Mouse (Mus musculus) hindbrain, embryonic 11.5 days (tissue): ENCODE data around the gene Tsr1. TPM values are rescaled to one million over a fixed set of nuclear protein-coding genes. Genes with fewer than 3 reads are reported as not detected.

ENCODE experiments used
- ATAC-seq: fragments of 200-750 bp; cut with Nextera tagmentation; 2 replicates; pipeline ENCODE4 v1.8.0; 2017; ENCODE audit warnings: mild to moderate bottlenecking, moderate TSS enrichment, moderate library complexity; ENCODE audit not compliant: low FRiP score
- DNase-seq: peaks from one replicate; pipeline ENCODE4 v3.0.0-alpha.2; 2015; ENCODE audit warnings: low spot score
- H3K27ac ChIP-seq: fragments of 300-500 bp; sonication (generic); 2 replicates; pipeline ENCODE4 v1.5.1; 2014; ENCODE audit warnings: mild to moderate bottlenecking, low read depth, low read length
- H3K27me3 ChIP-seq: fragments of 300-500 bp; sonication (generic); 2 replicates; pipeline ENCODE4 v1.6.1; 2014; ENCODE audit warnings: mild to moderate bottlenecking, low read length, moderate library complexity, mixed read lengths; ENCODE audit not compliant: control insufficient read depth, insufficient read depth
- H3K36me3 ChIP-seq: fragments of 300-500 bp; sonication (generic); 2 replicates; pipeline ENCODE4 v1.6.1; 2014; ENCODE audit warnings: mild to moderate bottlenecking, low read length, moderate library complexity, mixed read lengths; ENCODE audit not compliant: control insufficient read depth, insufficient read depth
- H3K4me1 ChIP-seq: fragments of 300-500 bp; sonication (generic); replicated peaks from 2 replicates; pipeline ENCODE4 v1.6.1; 2014; ENCODE audit warnings: low read length, mixed read lengths; ENCODE audit not compliant: control insufficient read depth, insufficient read depth
- H3K4me2 ChIP-seq: fragments of 300-500 bp; sonication (generic); replicated peaks from 2 replicates; pipeline ENCODE4 v1.6.1; 2014; ENCODE audit warnings: mild to moderate bottlenecking, low read depth, low read length
- H3K4me3 ChIP-seq: fragments of 300-500 bp; sonication (generic); 2 replicates; pipeline ENCODE4 v1.5.1; 2014; ENCODE audit warnings: low read depth, low read length
- H3K9ac ChIP-seq: fragments of 300-500 bp; sonication (generic); 2 replicates; pipeline ENCODE4 v1.6.1; 2014; ENCODE audit warnings: low read depth, low read length
- H3K9me3 ChIP-seq: fragments of 300-500 bp; sonication (generic); 2 replicates; pipeline ENCODE4 v1.6.1; 2016; ENCODE audit warnings: low read length; ENCODE audit not compliant: control insufficient read depth
- WGBS: fragments of 180-500 bp; shearing (Covaris S2); extraction: QIAGEN DNeasy Blood & Tissue Kit; methylation state at CpG from one replicate; pipeline ENCODE4 v1.1.7; 2014; 5-methylcytosine and 5-hydroxymethylcytosine counted together
- polyA plus RNA-seq: library from polyadenylated mRNA; unstranded; fragments of >200 nt; fragmentation: Nextera tagmentation; extraction: Ambion mirVana; gene quantifications from 2 replicates; pipeline ENCODE4 v1.2.1, GENCODE M21; 2014

Tsr1 gene
- polyA plus RNA-seq, 1 experiment from 2014 or later = 43.1 TPM

GRCm38 (mm10) chr11:74908618-74909399, 10.9 kb downstream of the Tsr1 start:
- 85% methylated on average over 12 of the region's 12 CpGs for WGBS
- ATAC-seq (no peak), DNase-seq (no peak)
- no peaks in the 10 kb centered on the region for H3K27me3 ChIP-seq
- no peak overlapping the region for H3K4me2 ChIP-seq
- H3K4me3 ChIP-seq = no peak overlapping the region
- no peak overlapping the region for H3K27ac ChIP-seq
- no peaks in the 10 kb centered on the region for H3K4me1 ChIP-seq
- no peak overlapping the region for H3K9ac ChIP-seq
- no peaks in the 10 kb centered on the region for H3K9me3 ChIP-seq
- H3K36me3 ChIP-seq = peaks cover 17% of the 10 kb centered on the region; the same call in 1 of the 2 replicates

GRCm38 (mm10) chr11:74909978-74910377, 12.1 kb downstream of the Tsr1 start:
- ATAC-seq (no peak), DNase-seq (no peak)
- no peak overlapping the region for H3K4me3 ChIP-seq
- H3K36me3 ChIP-seq = peaks cover 17% of the 10 kb centered on the region; the same call in 1 of the 2 replicates
- 95% methylated on average over 4 of the region's 4 CpGs for WGBS
- H3K4me2 ChIP-seq = no peak overlapping the region
- H3K9me3 ChIP-seq = no peaks in the 10 kb centered on the region
- no peaks in the 10 kb centered on the region for H3K4me1 ChIP-seq
- H3K9ac ChIP-seq = no peak overlapping the region
- H3K27ac ChIP-seq = no peak overlapping the region
- no peaks in the 10 kb centered on the region for H3K27me3 ChIP-seq

DNA sequence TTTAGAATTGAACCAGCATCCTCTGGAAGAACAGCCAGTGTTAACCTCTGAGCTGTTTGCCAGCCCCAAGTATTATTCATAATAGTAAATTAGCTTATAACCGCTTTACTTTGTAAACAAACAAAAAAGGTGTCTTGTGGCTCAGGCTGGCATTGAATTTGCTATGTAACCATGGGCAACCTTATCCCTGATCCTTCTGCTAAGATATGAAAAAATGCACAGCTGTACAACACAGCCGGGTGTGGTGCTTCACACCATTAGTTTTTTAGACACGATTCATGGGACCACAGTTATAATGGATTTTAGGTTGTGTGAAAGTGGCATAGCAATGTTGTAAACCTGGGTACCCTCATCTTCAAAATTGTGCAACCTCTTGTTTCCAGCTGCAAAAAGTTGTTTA, 14.6 kb downstream of the Tsr1 start:
- Histone ChIP-seq H3K4me3 (no peak overlapping the region), H3K27ac (no peak overlapping the region), H3K4me2 (no peak overlapping the region), H3K9me3 (no peaks in the 10 kb centered on the region), H3K27me3 (no peaks in the 10 kb centered on the region), H3K9ac (no peak overlapping the region), H3K4me1 (no peaks in the 10 kb centered on the region), H3K36me3 (peaks cover 12% of the 10 kb centered on the region; the same call in 1 of the 2 replicates)
- ATAC-seq = no peak
- 86% methylated on average over 3 of the region's 3 CpGs for WGBS
- DNase-seq = no peak

- no peak overlapping the region for H3K9ac ChIP-seq
- no peak overlapping the region for H3K27ac ChIP-seq
Measured at GRCm38 (mm10) chr11:74919249-74919648, 21.4 kb downstream of the Tsr1 start.

GRCm38 (mm10) chr11:74924149-74924548, 26.3 kb downstream of the Tsr1 start:
- peak; percentile 25 for DNase-seq
- ATAC-seq = no peak
- 67% methylated on average over 4 of the region's 4 CpGs for WGBS
- Histone ChIP-seq H3K27ac (no peak overlapping the region), H3K9me3 (no peaks in the 10 kb centered on the region), H3K36me3 (no peaks in the 10 kb centered on the region), H3K9ac (no peak overlapping the region), H3K4me1 (no peaks in the 10 kb centered on the region), H3K27me3 (no peaks in the 10 kb centered on the region), H3K4me2 (no peak overlapping the region), H3K4me3 (no peak overlapping the region)

More at GRCm38 (mm10) chr11:74919249-74919648, 21.4 kb downstream of the Tsr1 start:
- no peaks in the 10 kb centered on the region for H3K9me3 ChIP-seq
- no peak overlapping the region for H3K4me2 ChIP-seq
- no peaks in the 10 kb centered on the region for H3K36me3 ChIP-seq
- no peak overlapping the region for H3K4me3 ChIP-seq
- ATAC-seq (no peak), DNase-seq (no peak)
- H3K27me3 ChIP-seq = no peaks in the 10 kb centered on the region
- H3K4me1 ChIP-seq = no peaks in the 10 kb centered on the region
- 92% methylated on average over 6 of the region's 6 CpGs for WGBS

DNA sequence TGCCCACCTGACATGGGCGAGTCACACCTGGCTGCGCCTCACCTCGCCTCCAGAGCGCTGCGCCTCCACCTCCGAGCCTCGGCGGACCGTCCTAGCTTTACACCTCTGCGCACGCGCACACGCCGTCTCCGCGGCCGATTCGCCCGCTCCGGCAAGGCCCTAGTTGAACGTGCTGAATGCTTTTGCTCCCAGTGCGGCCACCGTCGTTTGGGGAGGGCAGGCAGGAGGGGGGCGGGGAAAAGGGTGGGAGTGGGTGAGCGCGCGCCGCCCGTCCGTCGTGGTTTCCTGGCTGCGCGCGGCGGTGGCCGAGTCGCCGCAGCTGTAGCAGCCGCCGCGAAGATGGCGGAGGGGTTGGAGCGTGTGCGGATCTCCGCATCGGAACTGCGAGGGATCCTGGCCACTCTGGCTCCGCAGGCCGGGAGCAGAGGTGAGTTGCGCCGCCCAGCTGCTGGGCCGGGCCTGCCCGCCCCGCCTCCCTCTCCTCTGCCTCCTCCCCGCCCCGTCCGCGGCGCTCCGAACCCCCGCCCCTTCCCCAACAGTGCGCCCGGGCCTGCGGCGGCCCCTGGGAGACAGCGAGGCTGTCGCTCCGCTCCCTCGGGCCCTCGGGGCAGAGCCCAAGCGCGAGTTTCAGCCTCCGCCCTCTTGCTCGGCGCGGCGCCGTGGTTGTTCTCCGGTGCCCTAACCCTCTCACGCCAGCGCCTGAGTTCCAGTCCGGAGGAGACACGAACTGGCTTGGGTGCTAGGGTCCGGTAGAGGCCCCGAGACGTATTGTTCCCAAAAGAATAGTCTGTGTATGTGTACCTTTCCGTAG, 27.9 kb downstream of the Tsr1 start, which contains the start of the genes Smg6 and Srr:
Gene Smg6 (plus strand): TSS at position 247 of the 811 bp plus-strand sequence.
Gene Srr (minus strand): TSS at position 372 of the 811 bp plus-strand sequence.
- ATAC-seq (peak; percentile 95), DNase-seq (peak; percentile 98)
- Histone ChIP-seq H3K4me1 (no peaks in the 10 kb centered on the region), H3K36me3 (no peaks in the 10 kb centered on the region), H3K27ac (peak within 1 kb of the TSS; percentile 97), H3K9ac (peak within 1 kb of the TSS; percentile 91), H3K4me3 (peak within 1 kb of the TSS; percentile 74), H3K9me3 (no peaks in the 10 kb centered on the region), H3K4me2 (peak within 1 kb of the TSS; percentile 68), H3K27me3 (no peaks in the 10 kb centered on the region)
- under 1% methylated on average over 67 of the region's 88 CpGs for WGBS

DNA sequence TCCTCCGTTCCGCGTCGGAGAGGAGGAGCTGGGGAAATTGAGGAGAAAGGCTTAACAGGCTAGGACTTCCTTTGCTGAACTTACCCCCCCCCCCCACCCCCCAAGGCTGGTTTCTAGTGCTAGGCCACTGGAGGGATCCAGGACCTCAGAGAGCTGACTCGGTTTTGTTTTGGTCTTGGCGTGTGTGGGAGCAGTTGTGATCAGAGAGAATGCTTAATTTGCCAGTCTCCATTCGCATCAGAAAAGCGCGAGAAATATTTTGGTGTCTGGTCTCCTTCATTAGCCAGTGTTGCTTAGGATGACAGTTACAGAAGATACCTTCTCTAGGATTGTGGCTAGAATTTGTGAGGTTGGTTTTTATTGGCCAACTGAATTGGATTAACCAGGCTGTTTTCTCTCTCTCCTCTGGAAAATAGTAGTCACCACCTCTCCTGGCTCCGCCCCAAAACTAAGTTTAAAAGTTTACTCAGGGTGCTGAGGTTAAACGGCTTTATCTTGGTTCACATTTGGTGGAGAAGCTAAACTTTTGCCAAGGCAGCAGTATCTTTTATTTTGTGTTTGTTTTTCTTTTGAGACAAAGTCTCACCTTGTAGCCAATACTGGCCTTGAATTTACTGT, 28.6 kb downstream of the Tsr1 start:
- 10% methylated on average over 11 of the region's 11 CpGs for WGBS
- ATAC-seq = peak; percentile 43; the same call in 1 of the 2 replicates

DNA sequence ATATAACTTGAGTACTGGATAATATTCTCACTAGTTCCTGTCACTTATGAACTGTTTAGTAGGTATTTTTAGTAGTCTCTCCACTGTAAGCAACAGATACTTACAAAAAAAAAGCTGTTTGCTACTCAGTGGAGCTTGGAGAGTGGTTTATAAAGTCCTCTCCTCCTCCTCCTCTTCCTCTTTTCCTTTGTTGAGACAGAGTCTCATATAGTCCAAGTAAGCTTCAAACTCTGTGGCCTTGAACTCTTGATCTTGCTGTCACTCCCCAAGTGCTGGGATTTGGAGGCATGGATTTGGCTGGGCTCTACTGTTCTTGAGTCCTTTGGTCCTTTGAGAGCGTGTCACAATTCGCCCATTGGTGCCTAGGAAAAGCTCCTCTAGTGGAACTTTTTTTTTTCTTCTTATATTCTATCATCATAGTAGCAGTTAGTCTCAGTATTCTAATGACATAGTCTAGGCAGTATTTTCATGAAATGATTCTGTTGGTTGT, 29.4 kb downstream of the Tsr1 start:
- H3K4me2 ChIP-seq = no peak overlapping the region; the same call in 1 of the 2 replicates
- H3K9ac ChIP-seq = no peak overlapping the region
- no peak overlapping the region for H3K27ac ChIP-seq
- no peaks in the 10 kb centered on the region for H3K9me3 ChIP-seq
- no peak overlapping the region for H3K4me3 ChIP-seq
- 97% methylated on average over 2 of the region's 2 CpGs for WGBS
- DNase-seq (no peak), ATAC-seq (no peak)
- H3K27me3 ChIP-seq = no peaks in the 10 kb centered on the region
- H3K36me3 ChIP-seq = no peaks in the 10 kb centered on the region
- H3K4me1 ChIP-seq = no peaks in the 10 kb centered on the region

More for the DNA sequence above, 28.6 kb downstream of the Tsr1 start:
- Histone ChIP-seq H3K27ac (peak overlapping the region; percentile 97), H3K9me3 (no peaks in the 10 kb centered on the region), H3K4me1 (no peaks in the 10 kb centered on the region), H3K36me3 (no peaks in the 10 kb centered on the region), H3K9ac (peak overlapping the region; percentile 91), H3K4me2 (peak overlapping the region; percentile 68), H3K27me3 (no peaks in the 10 kb centered on the region), H3K4me3 (peak overlapping the region; percentile 74)
- DNase-seq = no peak
